22 mouse cellular contexts compared by ENCODE assay signal in genomic region chr10:43099229-43099628, GRCm38 (mm10).
DNase-seq lines count a peak whose midpoint lies in the region; ATAC-seq and TF ChIP-seq lines count a peak whose summit lies in the region.
"Had no signal": no experiment of that assay in that cellular context is flagged by ENCODE, and none has a peak within 500 bp of the region (broad histone marks: within the 10 kb centered on the region; RNA-seq: fewer than 3 reads in every experiment).

No protein-coding gene starts in this region.

- intact Hi-C loops in gastrocnemius, adult 2 months (cut with DNase I) = loop anchor here (5.0 kb wide), 1 partner anchor 57 kb away; no protein-coding TSS in a partner anchor

- H3K4me1 ChIP-seq in kidney, embryonic 16.5 days (ENCODE audit: insufficient read depth, low read length) = peaks cover 22% of the 10 kb centered on the region; the same call in 1 of the 2 replicates
- peaks cover 14% of the 10 kb centered on the region for H3K4me1 ChIP-seq in heart, embryonic 11.5 days (ENCODE audit: control insufficient read depth, insufficient read depth, low read length)
- H3K4me1 ChIP-seq: embryonic facial prominence, embryonic 15.5 days; intestine, embryonic 15.5 days; liver, embryonic 12.5 days; lung, embryonic 15.5 days had no signal

- 41% methylated on average over 6 of the region's 6 CpGs for WGBS in kidney, embryonic 16.5 days
- 70% methylated on average over 6 of the region's 6 CpGs for WGBS in heart, embryonic 11.5 days (ENCODE audit: insufficient replicate concordance)

- no peaks in the 10 kb centered on the region for H3K27me3 ChIP-seq in kidney, embryonic 16.5 days (ENCODE audit: insufficient read depth, low read length)
- no peaks in the 10 kb centered on the region for H3K27me3 ChIP-seq in heart, embryonic 11.5 days (ENCODE audit: control insufficient read depth, insufficient read depth, low read length)
- H3K27me3 ChIP-seq: embryonic facial prominence, embryonic 15.5 days; intestine, embryonic 15.5 days; liver, embryonic 12.5 days; lung, embryonic 15.5 days; midbrain, embryonic 12.5 days had no signal

- no peak overlapping the region for H3K4me3 ChIP-seq in gastrocnemius, adult 2 months
- H3K4me3 ChIP-seq in kidney, embryonic 16.5 days (ENCODE audit: low read length) = no peak overlapping the region
- H3K4me3 ChIP-seq in heart, embryonic 11.5 days (ENCODE audit: low read depth, low read length) = no peak overlapping the region
- H3K4me3 ChIP-seq: embryonic facial prominence, embryonic 15.5 days; forebrain, embryonic 10.5 days; heart, adult 2 months; intestine, embryonic 15.5 days; left cerebral cortex, adult 2 months; liver, embryonic 12.5 days; lung, embryonic 15.5 days; midbrain, embryonic 12.5 days; myocyte had no signal

- no peaks in the 10 kb centered on the region for H3K9me3 ChIP-seq in kidney, embryonic 16.5 days (ENCODE audit: low read length)
- no peaks in the 10 kb centered on the region for H3K9me3 ChIP-seq in heart, embryonic 11.5 days (replicated peaks; ENCODE audit: control insufficient read depth, low read length)
- H3K9me3 ChIP-seq: embryonic facial prominence, embryonic 15.5 days; forebrain, embryonic 10.5 days; G1E; intestine, embryonic 15.5 days; liver, embryonic 12.5 days; lung, embryonic 15.5 days; midbrain, embryonic 12.5 days had no signal

- DNase-seq in cerebellum, adult 18-20 months = peak; percentile 28 to 30
- no peak for DNase-seq in cerebellum, adult 8-10 months
- peak; percentile 62 for DNase-seq in gastrocnemius, adult 2 months
- DNase-seq in gastrocnemius, postnatal 10 days = no peak
- DNase-seq in Muller cell, postnatal 12 days (ENCODE audit: inconsistent ontology term) = peak; percentile 17
- DNase-seq in adrenal gland, adult 2 months = no peak
- DNase-seq: embryo, embryonic 11 days; thymus, adult 2 months had no signal

- TF ChIP-seq CTCF in gastrocnemius, adult 2 months (IDR thresholded peaks at IDR 0.05) = no peak

- no peak overlapping the region for H3K27ac ChIP-seq in gastrocnemius, adult 2 months
- no peak overlapping the region for H3K27ac ChIP-seq in kidney, embryonic 16.5 days (ENCODE audit: low read length)
- H3K27ac ChIP-seq in heart, embryonic 11.5 days (ENCODE audit: low read depth, low read length) = no peak overlapping the region
- H3K27ac ChIP-seq: embryonic facial prominence, embryonic 15.5 days; forebrain, embryonic 10.5 days; heart, adult 2 months; intestine, embryonic 15.5 days; left cerebral cortex, adult 2 months; liver, embryonic 12.5 days; lung, embryonic 15.5 days; midbrain, embryonic 12.5 days had no signal

- ATAC-seq in kidney, embryonic 16.5 days (ENCODE audit: low FRiP score, low TSS enrichment) = peak; percentile 39; the same call in 1 of the 2 replicates
- no peak for ATAC-seq in heart, embryonic 11.5 days (replicated peaks; ENCODE audit: insufficient number of reproducible peaks, low FRiP score, low TSS enrichment)
- ATAC-seq: CD4-positive, CD25-positive, alpha-beta regulatory T cell, adult 4 months; intestine, embryonic 15.5 days; liver, embryonic 12.5 days had no signal

- H3K4me2 ChIP-seq in kidney, embryonic 16.5 days (replicated peaks; ENCODE audit: low read depth, low read length) = no peak overlapping the region
- no peak overlapping the region for H3K4me2 ChIP-seq in heart, embryonic 11.5 days
- H3K4me2 ChIP-seq: embryonic facial prominence, embryonic 15.5 days; hindbrain, embryonic 14.5 days; intestine, embryonic 15.5 days; liver, embryonic 12.5 days; lung, embryonic 15.5 days; midbrain, embryonic 12.5 days had no signal

- no peaks in the 10 kb centered on the region for H3K36me3 ChIP-seq in kidney, embryonic 16.5 days (ENCODE audit: insufficient read depth, low read length)
- no peaks in the 10 kb centered on the region for H3K36me3 ChIP-seq in heart, embryonic 11.5 days (ENCODE audit: control insufficient read depth, insufficient read depth, low read length)
- H3K36me3 ChIP-seq: embryonic facial prominence, embryonic 15.5 days; forebrain, embryonic 10.5 days; G1E; intestine, embryonic 15.5 days; liver, embryonic 12.5 days; lung, embryonic 15.5 days; midbrain, embryonic 12.5 days had no signal

- no peak overlapping the region for H3K9ac ChIP-seq in kidney, embryonic 16.5 days (replicated peaks; ENCODE audit: low read length)
- H3K9ac ChIP-seq in heart, embryonic 11.5 days (ENCODE audit: low read depth, low read length) = no peak overlapping the region
- H3K9ac ChIP-seq: embryonic facial prominence, embryonic 15.5 days; hindbrain, embryonic 14.5 days; intestine, embryonic 15.5 days; liver, embryonic 12.5 days; lung, embryonic 15.5 days; midbrain, embryonic 12.5 days had no signal

Comparison
In these comparisons a context has a peak if more than half of its experiments do, and no peak if none do; other contexts are left out.
1. DNase-seq: peak in cerebellum, adult 18-20 months (2 of 2), gastrocnemius, adult 2 months (single experiment) and Muller cell, postnatal 12 days (single experiment); none in cerebellum, adult 8-10 months (single experiment), gastrocnemius, postnatal 10 days (single experiment) and adrenal gland, adult 2 months (single experiment).